20 mouse cellular contexts compared by ENCODE assay signal in genomic region chr6:112360676-112361075, GRCm38 (mm10). TPM values are rescaled to one million over a fixed set of nuclear protein-coding genes. Genes with fewer than 3 reads are reported as not detected.
A peak's percentile ranks its signal among the peaks of the same experiment; 100 is the strongest.
DNase-seq lines count a peak whose midpoint lies in the region; ATAC-seq and TF ChIP-seq lines count a peak whose summit lies in the region.
"Had no signal": no experiment of that assay in that cellular context is flagged by ENCODE, and none has a peak within 500 bp of the region (broad histone marks: within the 10 kb centered on the region; RNA-seq: fewer than 3 reads in every experiment).

No protein-coding gene starts in this region.

- 0 out of 2 replicates have a peak, but pooled peaks have one; percentile 18 for ATAC-seq in embryonic facial prominence, embryonic 12.5 days (ENCODE audit: insufficient number of reproducible peaks, insufficient read depth, low FRiP score, low TSS enrichment)
- ATAC-seq in midbrain, embryonic 11.5 days (ENCODE audit: low FRiP score): peak; percentile 27; the same call in 1 of the 2 replicates
- no peak for ATAC-seq in midbrain, embryonic 16.5 days
- ATAC-seq: intestine, postnatal 0 days; liver, postnatal 0 days; midbrain, embryonic 13.5 days had no signal

- no peak for DNase-seq in embryonic facial prominence, embryonic 10.5 days (ENCODE audit: low spot score)
- peak; percentile 75 for DNase-seq in midbrain, embryonic 11.5 days (ENCODE audit: low spot score, missing footprints)
- peak; percentile 12 for DNase-seq in layer of hippocampus, adult 9-10 months (ENCODE audit: low spot score)
- peak; percentile 8 to 14 for DNase-seq in right cerebral cortex, postnatal 36 days (ENCODE audit: low spot score in 2 of 2)
- no peak for DNase-seq in urinary bladder, postnatal 10 days (ENCODE audit: low spot score)
- DNase-seq in thymus, adult 2 months: no peak
- DNase-seq: adrenal gland, postnatal 14 days; cerebellum, postnatal 10 days; gastrocnemius, adult 2 months; heart, adult 18-20 months; kidney, postnatal 25 days; liver, postnatal 0 days had no signal

- no peak overlapping the region for H3K4me3 ChIP-seq in embryonic facial prominence, embryonic 12.5 days
- H3K4me3 ChIP-seq in embryonic facial prominence, embryonic 10.5 days: no peak overlapping the region
- H3K4me3 ChIP-seq in midbrain, embryonic 11.5 days (ENCODE audit: low read depth, low read length): no peak overlapping the region
- H3K4me3 ChIP-seq in midbrain, embryonic 16.5 days (ENCODE audit: low read depth, low read length): no peak overlapping the region
- no peak overlapping the region for H3K4me3 ChIP-seq in thymus, adult 2 months (ENCODE audit: control insufficient read depth, insufficient read depth, low read length)
- H3K4me3 ChIP-seq: forebrain, embryonic 10.5 days; gastrocnemius, adult 2 months; hindbrain, embryonic 13.5 days; limb, embryonic 15.5 days; midbrain, embryonic 13.5 days had no signal

- 79% methylated on average over 8 of the region's 8 CpGs for WGBS in embryonic facial prominence, embryonic 12.5 days
- 86% methylated on average over 8 of the region's 8 CpGs for WGBS in embryonic facial prominence, embryonic 10.5 days
- 83% methylated on average over 8 of the region's 8 CpGs for WGBS in midbrain, embryonic 11.5 days
- 68% methylated on average over 8 of the region's 8 CpGs for WGBS in midbrain, embryonic 16.5 days
- WGBS in thymus, adult 2 months: 94% methylated on average over 8 of the region's 8 CpGs

- H3K9ac ChIP-seq in embryonic facial prominence, embryonic 12.5 days: no peak overlapping the region
- H3K9ac ChIP-seq in midbrain, embryonic 11.5 days (ENCODE audit: low read length): no peak overlapping the region
- no peak overlapping the region for H3K9ac ChIP-seq in midbrain, embryonic 16.5 days (ENCODE audit: low read depth, low read length)
- H3K9ac ChIP-seq: hindbrain, embryonic 13.5 days; limb, embryonic 15.5 days; liver, postnatal 0 days; midbrain, embryonic 13.5 days had no signal

- no peaks in the 10 kb centered on the region for H3K36me3 ChIP-seq in embryonic facial prominence, embryonic 12.5 days
- H3K36me3 ChIP-seq in embryonic facial prominence, embryonic 10.5 days (replicated peaks): no peaks in the 10 kb centered on the region
- no peaks in the 10 kb centered on the region for H3K36me3 ChIP-seq in midbrain, embryonic 11.5 days (ENCODE audit: control insufficient read depth, insufficient read depth, low read length)
- no peaks in the 10 kb centered on the region for H3K36me3 ChIP-seq in midbrain, embryonic 16.5 days (ENCODE audit: control insufficient read depth, insufficient read depth, low read length)
- no peaks in the 10 kb centered on the region for H3K36me3 ChIP-seq in thymus, adult 2 months (ENCODE audit: control insufficient read depth, insufficient read depth, low read length)
- H3K36me3 ChIP-seq: forebrain, embryonic 10.5 days; hindbrain, embryonic 13.5 days; limb, embryonic 15.5 days; midbrain, embryonic 13.5 days had no signal

- TF ChIP-seq POLR2A in thymus, adult 2 months (IDR thresholded peaks at IDR 0.05; ENCODE audit: control insufficient read depth, extremely low read depth, insufficient read depth, low read length, poor library complexity): no peak

- no peaks in the 10 kb centered on the region for H3K27me3 ChIP-seq in embryonic facial prominence, embryonic 12.5 days
- H3K27me3 ChIP-seq in embryonic facial prominence, embryonic 10.5 days (replicated peaks; ENCODE audit: low read depth, poor library complexity, severe bottlenecking): no peaks in the 10 kb centered on the region
- H3K27me3 ChIP-seq in midbrain, embryonic 11.5 days (ENCODE audit: control insufficient read depth, insufficient read depth, low read length): no peaks in the 10 kb centered on the region
- H3K27me3 ChIP-seq in midbrain, embryonic 16.5 days (ENCODE audit: control insufficient read depth, insufficient read depth, low read depth, low read length): no peaks in the 10 kb centered on the region
- H3K27me3 ChIP-seq in thymus, adult 2 months (ENCODE audit: control insufficient read depth, insufficient read depth, low read length): no peaks in the 10 kb centered on the region
- H3K27me3 ChIP-seq: hindbrain, embryonic 13.5 days; limb, embryonic 15.5 days; midbrain, embryonic 13.5 days had no signal

- H3K4me1 ChIP-seq in embryonic facial prominence, embryonic 12.5 days: no peaks in the 10 kb centered on the region
- no peaks in the 10 kb centered on the region for H3K4me1 ChIP-seq in embryonic facial prominence, embryonic 10.5 days
- H3K4me1 ChIP-seq in midbrain, embryonic 11.5 days (ENCODE audit: control insufficient read depth, insufficient read depth, low read length): no peaks in the 10 kb centered on the region
- H3K4me1 ChIP-seq in midbrain, embryonic 16.5 days (ENCODE audit: control insufficient read depth, insufficient read depth, low read length): no peaks in the 10 kb centered on the region
- H3K4me1 ChIP-seq in thymus, adult 2 months (replicated peaks; ENCODE audit: control insufficient read depth, insufficient read depth, low read length): no peaks in the 10 kb centered on the region
- H3K4me1 ChIP-seq: forebrain, embryonic 10.5 days; hindbrain, embryonic 13.5 days; limb, embryonic 15.5 days; midbrain, embryonic 13.5 days had no signal

- no peak for TF ChIP-seq CTCF in thymus, adult 2 months (IDR thresholded peaks at IDR 0.05; ENCODE audit: borderline replicate concordance, control insufficient read depth, extremely low read depth, insufficient read depth, low read length, poor library complexity)

- no peak overlapping the region for H3K4me2 ChIP-seq in embryonic facial prominence, embryonic 12.5 days (replicated peaks)
- no peak overlapping the region for H3K4me2 ChIP-seq in midbrain, embryonic 11.5 days
- H3K4me2 ChIP-seq in midbrain, embryonic 16.5 days (ENCODE audit: low read length): no peak overlapping the region
- H3K4me2 ChIP-seq: hindbrain, embryonic 13.5 days; limb, embryonic 15.5 days; midbrain, embryonic 13.5 days had no signal

- H3K27ac ChIP-seq in embryonic facial prominence, embryonic 12.5 days: no peak overlapping the region
- H3K27ac ChIP-seq in embryonic facial prominence, embryonic 10.5 days (replicated peaks): no peak overlapping the region
- H3K27ac ChIP-seq in midbrain, embryonic 11.5 days (ENCODE audit: low read depth, low read length): no peak overlapping the region
- no peak overlapping the region for H3K27ac ChIP-seq in midbrain, embryonic 16.5 days (ENCODE audit: low read length)
- H3K27ac ChIP-seq in thymus, adult 2 months (ENCODE audit: control insufficient read depth, insufficient read depth, low read length): no peak overlapping the region
- H3K27ac ChIP-seq: forebrain, embryonic 10.5 days; gastrocnemius, adult 2 months; hindbrain, embryonic 13.5 days; limb, embryonic 15.5 days; macrophage; midbrain, embryonic 13.5 days had no signal

- H3K9me3 ChIP-seq in embryonic facial prominence, embryonic 12.5 days: no peaks in the 10 kb centered on the region
- no peaks in the 10 kb centered on the region for H3K9me3 ChIP-seq in embryonic facial prominence, embryonic 10.5 days
- no peaks in the 10 kb centered on the region for H3K9me3 ChIP-seq in midbrain, embryonic 11.5 days (ENCODE audit: control insufficient read depth, low read length)
- no peaks in the 10 kb centered on the region for H3K9me3 ChIP-seq in midbrain, embryonic 16.5 days (replicated peaks; ENCODE audit: control insufficient read depth, low read length, poor library complexity, severe bottlenecking)
- H3K9me3 ChIP-seq: forebrain, embryonic 10.5 days; hindbrain, embryonic 13.5 days; limb, embryonic 15.5 days; midbrain, embryonic 13.5 days had no signal

RNA-seq across cellular contexts. Expression of gene Ssu2, which starts 27.1 kb away (rescaled TPM):
- 1.5 and 2.6 TPM in 2 replicates for polyA plus RNA-seq in embryonic facial prominence, embryonic 12.5 days (2016; fragmentation: Nextera tagmentation; extraction: Ambion mirVana)
- 0.93 and 1.2 TPM in 2 replicates for polyA plus RNA-seq in embryonic facial prominence, embryonic 10.5 days (2016; fragmentation: Nextera tagmentation; extraction: Ambion mirVana)
- 0.16 and 0.52 TPM in 2 replicates for polyA plus RNA-seq in midbrain, embryonic 11.5 days (2014; fragmentation: Nextera tagmentation; extraction: Ambion mirVana)
- polyA plus RNA-seq in midbrain, embryonic 16.5 days (2015; fragmentation: Nextera tagmentation; extraction: Ambion mirVana): 0.16 TPM in 1 of 2 replicates, not detected in the other
- polyA plus RNA-seq in thymus, adult 2 months (2012; rRNA removed): 0.66 and 0.74 TPM in 2 replicates
- polyA plus RNA-seq: hindbrain, embryonic 13.5 days; liver, postnatal 0 days; macrophage had no signal

Comparison
In these comparisons a context has a peak if more than half of its experiments do, and no peak if none do; other contexts are left out.
1. DNase-seq: peak in midbrain, embryonic 11.5 days (single experiment), layer of hippocampus, adult 9-10 months (single experiment) and right cerebral cortex, postnatal 36 days (2 of 2); none in embryonic facial prominence, embryonic 10.5 days (single experiment), urinary bladder, postnatal 10 days (single experiment) and thymus, adult 2 months (single experiment).